Mouse (Mus musculus) cerebellum, adult 2 months (tissue): Measurements from ENCODE around the gene Zfp451. TPM values are rescaled to one million over a fixed set of nuclear protein-coding genes. Genes with fewer than 3 reads are reported as not detected.
A peak's percentile ranks its signal among the peaks of the same experiment; 100 is the strongest.
"Not testable (repeated sequence)": the region's sequence is repeated elsewhere in the genome, so short reads cannot be mapped to it uniquely, and the experiment has no call there.

Experiments
- DNase-seq, 2 experiments: peaks; one replicate each; pipeline ENCODE4 v3.0.0; 2021
- H3K27ac ChIP-seq: fragments of 200-500 bp; 2 replicates; pipeline ENCODE4 v1.5.1; 2012; ENCODE audit warnings: low read length, control low read depth, inconsistent platforms; ENCODE audit not compliant: insufficient read depth
- H3K27me3 ChIP-seq: fragments of 200-500 bp; 2 replicates; pipeline ENCODE4 v1.6.1; 2012; ENCODE audit warnings: inconsistent platforms, mild to moderate bottlenecking, low read length, moderate library complexity; ENCODE audit not compliant: control insufficient read depth, insufficient read depth
- H3K4me1 ChIP-seq: fragments of 200-500 bp; 2 replicates; pipeline ENCODE4 v1.6.1; 2011; ENCODE audit warnings: low read length; ENCODE audit not compliant: control insufficient read depth, insufficient read depth
- H3K4me3 ChIP-seq: fragments of 200-500 bp; replicated peaks from 2 replicates; pipeline ENCODE3; 2011; ENCODE audit warnings: mild to moderate bottlenecking, low read depth, low read length, control low read depth; ENCODE audit not compliant: insufficient read depth
- CTCF ChIP-seq: fragments of 200-500 bp; IDR thresholded peaks from 2 replicates; pipeline ENCODE4 v1.5.1; 2011; ENCODE audit warnings: low read depth, mild to moderate bottlenecking, control low read depth, low read length, moderate library complexity, borderline replicate concordance; ENCODE audit not compliant: insufficient read depth
- POLR2A ChIP-seq: fragments of 200-500 bp; IDR thresholded peaks from 2 replicates; pipeline ENCODE4 v1.6.1; 2011; ENCODE audit warnings: low read length, control low read depth, borderline replicate concordance; ENCODE audit not compliant: insufficient read depth
- WGBS: fragments of 180-500 bp; shearing (Covaris S2); methylation state at CpG from one replicate; pipeline ENCODE4 v1.1.7; 2018; 5-methylcytosine and 5-hydroxymethylcytosine counted together
- polyA plus RNA-seq: library from polyadenylated mRNA; depleted of rRNA; stranded (reverse); fragments of >200 nt; gene quantifications from 2 replicates; pipeline ENCODE4 v1.2.3, GENCODE M21; 2012

Zfp451 gene
- polyA plus RNA-seq, 1 experiment = 21.9 TPM

DNA sequence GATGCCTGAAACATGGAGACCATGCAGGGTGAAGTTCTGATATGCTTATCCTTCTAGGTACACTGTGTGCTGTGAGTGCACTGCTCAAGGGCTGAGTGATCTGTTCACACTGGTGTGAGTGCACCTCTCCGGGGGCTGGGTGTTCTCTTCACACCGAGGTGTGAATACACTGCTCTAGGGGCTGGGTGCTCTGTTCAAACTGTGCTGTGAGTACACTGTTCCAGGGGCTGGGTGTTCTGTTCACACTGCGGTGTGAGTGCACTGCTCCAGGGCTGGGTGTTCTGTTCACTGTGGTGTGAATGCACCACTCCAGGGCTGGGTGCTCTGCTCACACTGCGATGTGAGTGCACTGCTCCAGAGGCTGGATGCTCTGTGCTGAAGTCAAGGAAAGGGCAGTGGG lies 68.5 kb downstream of the Zfp451 start:
- Histone ChIP-seq H3K4me1 (peaks cover under 1% of the 10 kb centered on the region; the same call in 1 of the 2 replicates), H3K4me3 (no peak overlapping the region), H3K27ac (no peak overlapping the region), H3K27me3 (no peaks in the 10 kb centered on the region)
- no peak for TF ChIP-seq CTCF
- TF ChIP-seq POLR2A = no peak
- 94% methylated on average over 4 of the region's 4 CpGs for WGBS
- DNase-seq = no peak

DNA sequence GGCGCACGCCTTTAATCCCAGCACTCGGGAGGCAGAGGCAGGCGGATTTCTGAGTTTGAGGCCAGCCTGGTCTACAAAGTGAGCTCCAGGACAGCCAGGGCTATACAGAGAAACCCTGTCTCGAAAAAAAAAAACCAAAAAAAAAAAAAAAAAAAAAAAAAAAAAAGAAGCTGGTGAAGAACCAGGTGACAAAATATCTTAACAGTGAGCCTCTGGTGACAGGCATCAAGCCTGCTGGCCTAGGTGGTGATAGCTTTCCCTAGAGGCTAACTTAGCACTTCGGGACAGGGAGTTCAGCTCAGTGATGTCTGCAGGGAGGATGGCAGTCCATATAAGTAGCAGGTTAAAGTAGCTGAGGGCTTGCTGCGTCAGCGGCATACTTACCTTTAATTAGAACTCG lies 69.6 kb downstream of the Zfp451 start:
- 97% methylated on average over 9 of the region's 9 CpGs for WGBS
- not testable (repeated sequence) for H3K4me1 ChIP-seq, H3K27me3 ChIP-seq, DNase-seq, H3K27ac ChIP-seq, H3K4me3 ChIP-seq

GRCm38 (mm10) chr1:33742903-33743302 lies 71.5 kb downstream of the Zfp451 start:
- 19% methylated on average over 8 of the region's 8 CpGs for WGBS
- peak; percentile 39 to 51 for DNase-seq
- Histone ChIP-seq H3K27me3 (no peaks in the 10 kb centered on the region), H3K27ac (no peak overlapping the region), H3K4me3 (no peak overlapping the region), H3K4me1 (no peaks in the 10 kb centered on the region)
- TF ChIP-seq CTCF (peak; percentile 83), POLR2A (no peak)

GRCm38 (mm10) chr1:33739302-33739701 lies 75.1 kb downstream of the Zfp451 start:
- WGBS = 20% methylated on average over 12 of the region's 12 CpGs
- peak; percentile 86 for TF ChIP-seq CTCF
- TF ChIP-seq POLR2A = no peak
- H3K4me3 ChIP-seq = no peak overlapping the region

DNA sequence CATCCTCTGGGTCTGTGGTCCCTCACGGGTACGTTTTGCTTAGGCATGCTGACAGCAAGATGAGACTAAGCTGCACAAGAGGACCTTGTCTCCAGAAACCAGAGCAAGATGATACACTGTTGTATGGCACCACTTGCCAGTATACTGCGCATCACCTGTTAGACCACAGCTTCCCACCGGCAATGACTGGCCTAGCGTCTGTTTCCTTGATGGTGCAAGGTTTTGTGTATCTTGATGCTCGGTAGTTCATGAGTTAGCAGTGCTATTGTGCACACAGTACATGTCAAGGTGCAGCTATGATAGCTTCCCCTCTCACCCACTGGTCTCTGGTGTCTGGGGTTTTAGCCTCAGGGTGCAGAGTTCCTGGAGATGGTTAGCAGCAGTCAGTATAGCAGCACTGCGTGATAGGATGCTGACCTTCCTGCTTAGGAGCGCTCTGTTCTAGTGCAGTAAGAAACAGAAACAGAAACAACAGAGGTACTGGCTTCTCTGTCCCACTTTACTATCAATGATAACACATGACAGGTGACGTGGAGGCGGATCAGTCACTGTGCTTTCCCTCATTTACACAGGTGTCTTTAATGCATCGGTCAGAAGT lies 75.6 kb downstream of the Zfp451 start:
- 86% methylated on average over 11 of the region's 11 CpGs for WGBS
- no peak overlapping the region for H3K4me3 ChIP-seq
- H3K4me1 ChIP-seq = no peaks in the 10 kb centered on the region
- TF ChIP-seq CTCF = no peak
- TF ChIP-seq POLR2A = no peak
- no peak for DNase-seq
- H3K27me3 ChIP-seq = no peaks in the 10 kb centered on the region
- H3K27ac ChIP-seq = no peak overlapping the region

More at GRCm38 (mm10) chr1:33739302-33739701, 75.1 kb downstream of the Zfp451 start:
- peak; percentile 74 to 78 for DNase-seq
- H3K27me3 ChIP-seq = no peaks in the 10 kb centered on the region
- no peak overlapping the region for H3K27ac ChIP-seq
- H3K4me1 ChIP-seq = no peaks in the 10 kb centered on the region

DNA sequence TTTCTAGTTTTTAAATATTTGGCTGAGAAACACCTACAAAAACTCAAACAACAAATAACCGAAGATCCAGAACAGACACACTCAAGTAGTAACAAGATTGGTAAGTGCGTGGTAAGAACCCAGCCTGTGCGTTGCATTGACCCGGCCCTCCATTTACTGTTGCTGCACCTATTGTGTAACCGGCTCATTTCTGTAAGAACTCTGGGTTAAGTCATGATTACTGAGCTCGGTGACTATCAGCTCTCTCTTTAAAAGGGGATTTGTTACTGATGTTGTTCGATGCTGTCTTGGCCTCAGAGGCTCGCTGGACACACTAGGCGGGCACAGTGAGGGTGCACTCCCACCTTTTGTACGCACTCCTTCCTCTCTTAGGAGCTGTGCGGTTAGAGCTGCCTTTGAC lies 76.1 kb downstream of the Zfp451 start:
- H3K27ac ChIP-seq = no peak overlapping the region
- no peaks in the 10 kb centered on the region for H3K27me3 ChIP-seq
- no peak for DNase-seq
- no peak overlapping the region for H3K4me3 ChIP-seq
- 93% methylated on average over 11 of the region's 11 CpGs for WGBS
- no peaks in the 10 kb centered on the region for H3K4me1 ChIP-seq
- no peak for TF ChIP-seq POLR2A
- no peak for TF ChIP-seq CTCF

- no peaks in the 10 kb centered on the region for H3K4me1 ChIP-seq
- no peak for DNase-seq
- no peak overlapping the region for H3K27ac ChIP-seq
- WGBS = 74% methylated on average over 5 of the region's 5 CpGs
- H3K4me3 ChIP-seq = no peak overlapping the region
- TF ChIP-seq POLR2A (no peak), CTCF (no peak)
- no peaks in the 10 kb centered on the region for H3K27me3 ChIP-seq
Measured at GRCm38 (mm10) chr1:33734001-33734685, 80.3 kb downstream of the Zfp451 start.

DNA sequence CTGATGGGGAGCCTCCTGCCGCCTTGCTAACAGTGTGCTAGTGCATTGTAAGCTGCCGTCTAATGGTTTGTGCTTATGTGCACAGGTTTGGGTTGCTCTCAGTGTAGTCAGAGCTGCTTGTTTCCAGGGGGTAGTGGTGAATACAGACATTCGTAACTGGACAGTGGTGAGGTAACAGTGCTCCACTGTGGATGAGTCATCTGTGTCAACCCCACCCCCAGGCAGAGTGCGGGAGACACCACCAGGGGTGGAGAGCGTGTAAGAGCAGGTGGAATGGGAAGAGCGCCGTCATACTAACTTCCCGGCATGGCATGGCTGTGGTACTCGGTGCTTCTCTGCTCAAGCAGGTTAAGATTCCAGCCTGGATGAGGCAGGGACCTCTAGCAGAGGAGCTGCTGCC lies 81.4 kb downstream of the Zfp451 start:
- no peaks in the 10 kb centered on the region for H3K27me3 ChIP-seq
- DNase-seq = no peak
- H3K4me1 ChIP-seq = no peaks in the 10 kb centered on the region
- TF ChIP-seq POLR2A (no peak), CTCF (no peak)
- H3K27ac ChIP-seq = no peak overlapping the region
- WGBS = 85% methylated on average over 9 of the region's 9 CpGs
- no peak overlapping the region for H3K4me3 ChIP-seq
